Mouse (Mus musculus) lung, adult 18-20 months (tissue): ENCODE measurements around the gene Tnfrsf19.

Source experiments
- DNase-seq, 2 experiments: peaks; one replicate each; pipeline ENCODE4 v3.0.0; 2022; ENCODE audit warnings: mixed read lengths in 2 of 2

Tnfrsf19 gene

GRCm38 (mm10) chr14:60957611-60958157 is 88.6 kb downstream of the Tnfrsf19 start:
- DNase-seq = no peak

DNA sequence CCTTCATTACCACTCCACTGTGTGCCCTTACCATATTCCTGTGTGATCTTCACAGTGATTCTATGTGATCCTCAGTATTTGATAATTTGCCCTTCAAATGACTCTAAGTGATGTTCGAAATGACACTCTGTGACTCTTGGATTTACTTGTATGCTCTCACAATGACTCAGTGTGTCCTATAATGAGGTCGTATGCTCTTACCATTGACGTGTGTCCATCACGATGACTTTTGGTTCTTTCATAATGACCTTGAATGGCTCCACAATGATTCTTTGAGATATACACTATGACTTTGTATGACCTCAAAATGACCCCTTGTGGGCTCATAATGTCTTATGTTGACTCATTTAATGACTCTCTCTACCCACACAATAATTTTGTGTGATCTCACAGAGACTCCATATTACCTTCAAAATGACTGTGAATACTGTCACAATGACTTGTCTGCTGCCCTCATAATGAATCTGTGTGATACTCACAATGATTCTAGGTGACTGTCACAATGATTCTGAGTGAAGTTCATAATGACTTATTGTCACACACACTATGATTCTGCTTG is 108.7 kb downstream of the Tnfrsf19 start:
- no peak for DNase-seq

GRCm38 (mm10) chr14:60935705-60936104 is 110.6 kb downstream of the Tnfrsf19 start:
- DNase-seq = no peak

GRCm38 (mm10) chr14:60926011-60926410 is 120.3 kb downstream of the Tnfrsf19 start:
- DNase-seq = no peak

DNA sequence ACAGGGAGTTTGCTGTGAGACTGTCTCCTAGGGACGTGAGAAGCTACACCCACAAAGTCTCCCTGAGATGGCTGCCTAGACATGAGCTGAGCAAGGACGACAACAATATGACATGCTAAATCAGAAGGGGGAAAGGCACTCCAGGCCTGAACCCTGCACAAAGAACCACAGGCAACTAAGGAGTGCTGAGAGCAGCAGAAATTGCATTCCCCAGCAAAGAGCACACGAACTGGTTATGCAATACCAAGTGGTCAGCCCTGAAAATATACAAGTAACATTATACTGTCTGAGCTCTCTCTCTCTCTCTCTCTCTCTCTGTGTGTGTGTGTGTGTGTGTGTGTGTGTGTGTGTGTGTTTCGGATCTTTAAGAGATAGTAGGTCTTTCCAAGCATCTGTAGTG is 129.6 kb downstream of the Tnfrsf19 start:
- no peak for DNase-seq
